Mouse (Mus musculus) CH12F3 (cell line): ENCODE results near the gene Map1s.
"Not testable (repeated sequence)": the region's sequence is repeated elsewhere in the genome, so short reads cannot be mapped to it uniquely, and the experiment has no call there.

ENCODE experiments used
- in situ Hi-C: fragments of 300-500 bp; cut with MboI; formaldehyde crosslinking; loops from 2 replicates; pipeline ENCODE4 v1.14.3; 2020; ENCODE audit warnings: low sequenced_read_pairs

Map1s gene

GRCm38 (mm10) chr8:70876382-70876781 is 29.4 kb upstream of the Map1s start:
- in situ Hi-C loops = no loop called here

- in situ Hi-C loops = no loop called here
These were observed 27.6 kb upstream of the Map1s start for GRCm38 (mm10) chr8:70878178-70878577.

DNA sequence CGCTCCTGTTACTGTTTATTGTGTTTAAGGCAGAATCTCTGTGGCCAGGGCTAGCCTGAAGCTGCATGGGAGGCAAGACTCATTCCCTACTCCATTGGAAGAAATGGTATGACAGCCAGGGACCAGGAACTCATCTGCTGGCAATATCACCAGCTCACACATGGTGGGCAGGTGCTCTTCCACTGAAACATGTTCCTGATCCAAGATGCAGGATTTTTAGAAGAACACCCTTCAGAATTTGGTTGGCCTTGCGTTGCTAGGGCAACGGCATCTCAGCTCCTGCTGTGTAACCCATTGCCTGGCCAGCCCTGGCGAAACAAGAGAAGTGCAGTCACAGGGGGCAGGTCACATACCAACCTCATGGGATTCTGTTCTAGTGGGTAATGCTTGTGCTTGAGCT is 26.2 kb upstream of the Map1s start:
- in situ Hi-C loops = no loop called here

DNA sequence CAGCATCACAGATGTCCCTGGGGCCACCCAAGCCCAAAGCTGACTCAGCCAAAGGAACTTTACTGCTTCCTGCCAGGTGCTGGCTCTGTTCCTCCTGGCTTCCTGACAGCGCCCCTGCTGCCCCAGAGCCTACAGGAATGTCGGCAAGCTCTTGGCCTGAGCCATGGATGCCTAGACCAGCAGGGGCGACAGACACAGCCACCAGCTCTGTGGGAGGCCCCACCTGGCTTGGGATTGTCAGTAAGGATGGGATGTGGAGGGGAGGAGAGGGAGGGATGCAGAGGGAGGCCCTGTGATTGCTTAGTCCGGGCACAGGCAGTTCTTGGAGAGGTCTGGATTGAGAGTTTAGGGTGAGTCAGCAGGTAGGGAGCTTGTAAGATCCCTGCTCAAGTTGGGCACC is 25.6 kb upstream of the Map1s start:
- in situ Hi-C loops = no loop called here

- in situ Hi-C loops = no loop called here
These were observed 25.2 kb upstream of the Map1s start for GRCm38 (mm10) chr8:70880546-70880945.

DNA sequence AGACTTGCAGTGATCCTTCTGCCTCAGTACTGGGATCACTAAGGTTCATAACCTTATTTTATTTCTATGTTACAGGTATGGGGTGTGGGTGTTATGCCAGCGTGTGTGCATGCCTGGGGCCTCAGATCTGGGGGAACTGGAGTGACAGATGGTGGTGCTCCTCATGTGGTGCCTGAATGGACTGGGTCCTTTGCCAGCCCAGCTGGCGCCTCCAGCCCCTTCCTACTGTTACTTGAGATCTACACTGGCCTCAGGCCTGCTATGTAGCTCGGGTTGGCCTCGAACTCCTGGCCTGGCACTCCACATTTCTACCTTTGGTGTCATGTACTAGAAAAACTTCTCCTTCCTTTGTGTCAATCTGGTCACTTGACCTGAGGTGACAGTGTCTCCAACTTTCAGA is 21.5 kb upstream of the Map1s start:
- in situ Hi-C loops = no loop called here

DNA sequence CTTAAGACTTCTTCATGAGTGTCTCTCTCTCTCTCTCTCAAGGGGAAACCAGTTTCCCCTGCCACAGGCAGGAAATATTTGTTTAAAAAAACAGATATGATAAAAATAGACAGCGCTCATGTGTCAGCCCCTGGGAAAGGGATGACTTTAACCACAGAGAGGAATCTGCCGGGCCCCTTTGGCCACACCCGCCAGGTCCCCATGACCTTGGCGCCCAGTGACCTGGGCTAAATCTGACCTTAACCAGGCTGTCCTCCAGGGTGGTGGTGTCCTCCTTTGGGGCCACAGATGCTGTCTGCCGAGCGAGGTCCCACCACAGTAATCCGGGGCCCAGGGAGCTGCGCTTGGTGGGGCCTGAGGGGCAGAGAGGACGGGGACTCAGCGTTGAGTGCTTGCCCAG is 21.0 kb upstream of the Map1s start:
- in situ Hi-C loops = no loop called here

DNA sequence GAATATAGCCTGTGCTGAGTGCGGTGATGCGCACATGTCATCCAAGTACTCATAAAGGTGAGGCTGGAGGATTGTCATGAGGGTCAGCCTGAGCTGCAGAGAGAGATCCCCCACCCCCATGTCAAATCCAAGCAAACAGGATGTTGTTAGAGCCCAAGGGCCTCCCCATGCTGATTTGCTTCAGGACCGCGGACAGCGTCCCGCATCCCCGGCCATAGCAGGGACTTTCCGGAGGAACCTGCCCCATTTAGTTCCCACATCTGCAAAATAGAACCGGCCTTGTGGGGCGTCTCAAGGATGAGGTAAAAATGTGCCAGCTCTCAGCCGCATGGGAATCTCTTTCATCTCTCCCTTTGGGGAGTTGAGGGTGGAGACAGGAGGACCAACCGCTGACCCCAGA is 20.1 kb upstream of the Map1s start:
- in situ Hi-C loops = no loop called here

DNA sequence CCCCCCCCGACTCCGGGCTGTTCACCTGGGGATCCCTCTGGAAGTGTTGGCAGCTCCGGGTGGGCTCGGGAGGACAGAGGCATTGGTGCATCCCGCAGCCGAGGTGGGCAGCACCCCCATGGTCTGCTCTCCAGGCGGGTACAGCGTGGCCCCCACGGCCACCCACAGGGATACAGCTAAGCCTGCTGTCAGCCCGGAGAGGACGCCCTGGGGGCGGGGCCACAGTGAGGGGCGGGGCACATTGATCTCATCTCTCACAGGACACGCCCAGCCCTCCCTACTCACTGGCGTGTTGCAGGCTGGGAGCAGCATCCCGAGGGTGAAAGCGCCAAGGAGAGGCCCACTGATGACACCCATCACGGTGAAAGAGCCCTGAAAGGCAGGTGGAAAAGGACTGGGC is 18.1 kb upstream of the Map1s start:
- in situ Hi-C loops = no loop called here

GRCm38 (mm10) chr8:70890656-70891055 is 15.1 kb upstream of the Map1s start:
- in situ Hi-C loops = no loop called here

GRCm38 (mm10) chr8:70891356-70891755 is 14.4 kb upstream of the Map1s start:
- in situ Hi-C loops = no loop called here

GRCm38 (mm10) chr8:70892022-70892895 is 13.5 kb upstream of the Map1s start, which contains the start of gene Slc5a5:
Gene Slc5a5, minus strand, starts transcription at chr8:70892757.
- in situ Hi-C loops = no loop called here

DNA sequence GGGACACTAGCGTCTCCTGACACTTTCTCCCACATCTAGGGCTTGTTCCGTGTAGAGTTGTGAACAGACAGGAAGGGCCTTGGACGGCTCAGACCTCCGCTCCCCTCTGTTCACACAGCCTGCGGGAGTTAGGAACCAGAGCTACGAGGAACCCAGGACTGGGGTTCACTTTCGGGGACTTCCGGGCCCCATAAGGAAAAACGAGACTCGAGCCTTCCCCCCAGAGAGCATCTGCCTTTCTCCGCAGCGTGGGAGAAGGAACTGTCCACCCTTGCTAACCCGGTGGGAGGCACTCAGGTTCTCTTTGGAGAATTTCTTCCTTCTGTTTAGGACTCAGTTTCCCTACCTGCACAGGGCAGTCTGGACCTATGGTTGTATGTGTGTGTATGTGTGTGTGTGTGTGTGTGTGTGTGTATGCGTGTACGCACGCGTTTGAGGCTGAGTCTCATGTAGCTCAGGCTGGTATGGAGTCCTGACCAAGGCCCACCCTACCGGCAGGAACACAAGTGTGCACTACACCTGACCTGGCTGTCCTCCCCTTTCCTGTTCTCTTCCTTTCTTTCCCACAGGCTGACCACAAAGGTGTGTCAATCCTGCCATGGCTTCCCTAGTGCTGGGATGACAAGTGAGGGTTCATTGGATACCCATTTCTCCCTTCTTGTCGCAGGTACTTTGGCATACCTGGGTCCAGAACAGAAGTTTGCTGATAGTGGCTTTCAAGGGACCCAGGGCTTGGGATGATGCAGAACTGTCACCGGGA is 12.7 kb upstream of the Map1s start:
- in situ Hi-C loops = no loop called here

- in situ Hi-C loops = no loop called here
These were observed 11.9 kb upstream of the Map1s start for GRCm38 (mm10) chr8:70893656-70894384.

- in situ Hi-C loops = no loop called here
These were observed 11.4 kb upstream of the Map1s start for GRCm38 (mm10) chr8:70894385-70894720.

GRCm38 (mm10) chr8:70894771-70895545 is 10.8 kb upstream of the Map1s start:
- in situ Hi-C loops = no loop called here

- in situ Hi-C loops = not testable (repeated sequence)
These were observed 10.0 kb upstream of the Map1s start for GRCm38 (mm10) chr8:70895571-70896259.

DNA sequence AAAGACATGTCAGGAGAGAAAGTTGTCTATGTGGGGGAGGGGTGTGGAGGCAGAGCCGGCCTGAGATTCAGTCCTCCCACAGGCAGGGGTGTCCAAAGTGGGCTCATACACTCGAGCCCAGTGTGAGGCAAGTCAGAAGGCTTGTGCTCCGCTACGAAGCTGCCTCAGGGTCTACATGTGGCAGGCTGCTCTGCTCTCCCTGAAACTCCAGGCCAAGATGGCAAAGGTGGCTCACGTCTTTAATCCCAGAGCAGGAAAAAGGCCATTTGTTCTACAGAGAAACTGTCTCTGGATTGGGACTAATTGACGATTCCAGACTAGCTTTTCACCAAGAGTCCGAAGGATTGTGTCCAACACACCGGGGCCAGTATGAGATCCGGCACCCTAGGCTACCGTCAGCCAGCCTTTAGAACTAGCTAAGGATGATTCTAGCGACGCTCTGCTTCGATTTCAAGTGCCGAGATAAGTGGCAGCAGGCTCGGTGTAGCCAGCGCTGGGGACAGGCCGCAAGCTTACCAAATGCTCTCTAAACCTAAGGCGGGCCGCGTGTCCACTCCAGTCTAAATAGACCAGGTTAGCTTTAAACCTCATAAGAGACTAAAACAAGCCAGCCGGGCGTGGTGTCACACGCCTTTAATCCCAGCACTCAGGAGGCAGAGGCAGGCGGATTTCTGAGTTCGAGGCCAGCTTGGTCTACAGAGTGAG is 9.3 kb upstream of the Map1s start:
- in situ Hi-C loops = no loop called here

- in situ Hi-C loops = no loop called here
These were observed 8.6 kb upstream of the Map1s start, which contains the start of gene Rpl18a for GRCm38 (mm10) chr8:70897021-70897680. Gene Rpl18a, minus strand, starts transcription at chr8:70897412.
